Mouse (Mus musculus): Measurements from ENCODE around the gene Fat4.

The Fat4 gene

GRCm38 (mm10) chr3:38900839-38901238 lies 14.1 kb downstream of the Fat4 start:
- intact Hi-C loops (cut with DNase I), result no loop called here

GRCm38 (mm10) chr3:38906832-38907231 lies 20.1 kb downstream of the Fat4 start:
- intact Hi-C loops (cut with DNase I), result no loop called here

- intact Hi-C loops (cut with DNase I), result no loop called here
Observed at GRCm38 (mm10) chr3:38907676-38908425, 21.1 kb downstream of the Fat4 start.

GRCm38 (mm10) chr3:38908426-38909111 lies 21.8 kb downstream of the Fat4 start:
- intact Hi-C loops (cut with DNase I), result no loop called here

GRCm38 (mm10) chr3:38912768-38913487 lies 26.2 kb downstream of the Fat4 start:
- intact Hi-C loops (cut with DNase I), result no loop called here

GRCm38 (mm10) chr3:38913488-38914105 lies 26.9 kb downstream of the Fat4 start:
- intact Hi-C loops (cut with DNase I), result no loop called here

GRCm38 (mm10) chr3:38918926-38919325 lies 32.2 kb downstream of the Fat4 start:
- intact Hi-C loops (cut with DNase I), result no loop called here

- intact Hi-C loops (cut with DNase I), result no loop called here
Observed at GRCm38 (mm10) chr3:38921031-38921430, 34.3 kb downstream of the Fat4 start.

- intact Hi-C loops (cut with DNase I), result no loop called here
Observed at GRCm38 (mm10) chr3:38923251-38923686, 36.5 kb downstream of the Fat4 start.

- intact Hi-C loops (cut with DNase I), result no loop called here
Observed at GRCm38 (mm10) chr3:38928076-38928686, 41.4 kb downstream of the Fat4 start.

GRCm38 (mm10) chr3:38928751-38929150 lies 42.0 kb downstream of the Fat4 start:
- intact Hi-C loops (cut with DNase I), result no loop called here

GRCm38 (mm10) chr3:38934780-38935179 lies 48.0 kb downstream of the Fat4 start:
- intact Hi-C loops (cut with DNase I), result no loop called here

GRCm38 (mm10) chr3:38936485-38936884 lies 49.7 kb downstream of the Fat4 start:
- intact Hi-C loops (cut with DNase I), result no loop called here

GRCm38 (mm10) chr3:38937159-38937558 lies 50.4 kb downstream of the Fat4 start:
- intact Hi-C loops (cut with DNase I), result no loop called here

GRCm38 (mm10) chr3:38938136-38938535 lies 51.4 kb downstream of the Fat4 start:
- intact Hi-C loops (cut with DNase I), result no loop called here

GRCm38 (mm10) chr3:38939573-38939972 lies 52.8 kb downstream of the Fat4 start:
- intact Hi-C loops (cut with DNase I), result no loop called here

- intact Hi-C loops (cut with DNase I), result no loop called here
Observed at GRCm38 (mm10) chr3:38940327-38940726, 53.6 kb downstream of the Fat4 start.

GRCm38 (mm10) chr3:38945157-38945556 lies 58.4 kb downstream of the Fat4 start:
- intact Hi-C loops (cut with DNase I), result loop anchor here (5.0 kb wide), 2 partner anchors 42 to 58 kb away; partner anchors contain the start of gene Fat4

- intact Hi-C loops (cut with DNase I), result loop anchor here (5.0 kb wide), 2 partner anchors 40 to 60 kb away; partner anchors contain the start of gene Fat4
Observed at GRCm38 (mm10) chr3:38947706-38948105, 61.0 kb downstream of the Fat4 start.

- intact Hi-C loops (cut with DNase I), result no loop called here
Observed at GRCm38 (mm10) chr3:38952602-38953001, 65.9 kb downstream of the Fat4 start.

- intact Hi-C loops (cut with DNase I), result no loop called here
Observed at GRCm38 (mm10) chr3:38954196-38954595, 67.5 kb downstream of the Fat4 start.

Measured in adrenal gland (tissue).